Mouse (Mus musculus): Measurements from ENCODE around the gene H2al1d. TPM values are rescaled to one million over a fixed set of nuclear protein-coding genes. Genes with fewer than 3 reads are reported as not detected.
"Not testable (repeated sequence)": the region's sequence is repeated elsewhere in the genome, so short reads cannot be mapped to it uniquely, and the experiment has no call there.

Gene H2al1d
- polyA plus RNA-seq, 1 experiment from 2014 or later = not detected

DNA sequence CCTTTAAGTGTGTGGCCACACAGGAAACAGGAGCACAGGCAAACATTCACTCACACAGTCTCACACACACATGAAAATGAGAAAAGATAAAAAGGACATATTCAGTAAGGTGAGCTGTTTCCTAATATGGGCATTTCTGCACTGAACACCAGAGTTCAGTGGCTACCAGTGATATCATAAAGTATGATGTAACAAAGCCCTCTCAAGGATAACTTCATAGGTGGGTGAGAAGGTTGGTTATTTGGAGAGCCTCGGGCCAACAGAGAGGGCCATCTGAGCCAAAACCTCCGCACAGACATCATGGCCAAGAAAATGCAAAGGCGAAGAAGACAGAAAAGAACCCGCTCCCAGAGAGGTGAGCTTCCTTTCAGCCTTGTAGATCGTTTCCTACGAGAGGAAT lies 12.6 kb downstream of the H2al1d start, which contains the start of gene H2al1h:
Gene H2al1h (plus strand): TSS at position 301 of the 400 bp plus-strand sequence.
- H3K79me2 ChIP-seq (ENCODE audit: inconsistent target); H3K4me3 ChIP-seq (ENCODE audit: inconsistent target); H3K36me3 ChIP-seq (ENCODE audit: inconsistent target); H3K27ac ChIP-seq: not testable (repeated sequence)
- no CpG with 5 or more reads among the region's 6 CpGs for WGBS (ENCODE audit: missing documents)

DNA sequence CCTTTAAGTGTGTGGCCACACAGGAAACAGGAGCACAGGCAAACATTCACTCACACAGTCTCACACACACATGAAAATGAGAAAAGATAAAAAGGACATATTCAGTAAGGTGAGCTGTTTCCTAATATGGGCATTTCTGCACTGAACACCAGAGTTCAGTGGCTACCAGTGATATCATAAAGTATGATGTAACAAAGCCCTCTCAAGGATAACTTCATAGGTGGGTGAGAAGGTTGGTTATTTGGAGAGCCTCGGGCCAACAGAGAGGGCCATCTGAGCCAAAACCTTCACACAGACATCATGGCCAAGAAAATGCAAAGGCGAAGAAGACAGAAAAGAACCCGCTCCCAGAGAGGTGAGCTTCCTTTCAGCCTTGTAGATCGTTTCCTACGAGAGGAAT lies 15.7 kb downstream of the H2al1d start, which contains the start of gene H2al1i:
Gene H2al1i (plus strand): TSS at position 301 of the 400 bp plus-strand sequence.
- not testable (repeated sequence) for H3K4me3 ChIP-seq (ENCODE audit: inconsistent target); H3K79me2 ChIP-seq (ENCODE audit: inconsistent target); H3K27ac ChIP-seq; H3K36me3 ChIP-seq (ENCODE audit: inconsistent target)
- WGBS (ENCODE audit: missing documents) = no CpG with 5 or more reads among the region's 5 CpGs

DNA sequence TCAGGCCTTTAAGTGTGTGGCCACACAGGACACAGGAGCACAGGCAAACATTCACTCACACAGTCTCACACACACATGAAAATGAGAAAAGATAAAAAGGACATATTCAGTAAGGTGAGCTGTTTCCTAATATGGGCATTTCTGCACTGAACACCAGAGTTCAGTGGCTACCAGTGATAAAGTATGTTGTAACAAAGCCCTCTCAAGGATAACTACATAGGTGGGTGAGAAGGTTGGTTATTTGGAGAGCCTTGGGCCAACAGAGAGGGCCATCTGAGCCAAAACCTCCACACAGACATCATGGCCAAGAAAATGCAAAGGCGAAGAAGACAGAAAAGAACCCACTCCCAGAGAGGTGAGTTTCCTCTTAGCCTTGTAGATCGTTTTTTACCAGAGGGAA lies 18.9 kb downstream of the H2al1d start, which contains the start of gene H2al1j:
Gene H2al1j (plus strand): TSS at position 301 of the 400 bp plus-strand sequence.
- not testable (repeated sequence) for H3K4me3 ChIP-seq (ENCODE audit: inconsistent target); H3K27ac ChIP-seq; H3K36me3 ChIP-seq (ENCODE audit: inconsistent target); H3K79me2 ChIP-seq (ENCODE audit: inconsistent target)
- WGBS (ENCODE audit: missing documents) = 95% methylated on average over 2 of the region's 2 CpGs

DNA sequence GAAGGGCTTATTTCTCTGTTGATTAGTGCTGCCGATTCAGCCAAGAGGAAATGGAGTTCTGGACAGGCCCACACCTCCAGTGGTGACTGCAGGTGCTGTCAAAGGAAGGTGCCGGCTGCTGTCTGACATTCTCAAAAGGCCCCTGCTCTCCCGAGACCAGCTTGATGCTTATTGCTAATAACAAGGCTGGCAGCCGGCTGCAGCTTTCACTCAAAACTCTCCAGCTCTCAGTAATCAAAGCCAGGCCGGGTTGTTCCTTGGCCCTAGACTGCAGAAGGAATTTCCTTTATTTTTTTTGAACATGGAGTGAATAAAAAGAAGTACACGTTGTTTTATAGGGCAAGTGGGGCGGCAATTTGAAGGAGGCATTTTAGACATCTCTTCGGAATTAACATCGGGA lies 37.1 kb downstream of the H2al1d start:
- WGBS (ENCODE audit: missing documents) = 91% methylated on average over 9 of the region's 9 CpGs
- Histone ChIP-seq H3K27ac (no peak overlapping the region), H3K36me3 (ENCODE audit: inconsistent target) (no peaks in the 10 kb centered on the region), H3K4me3 (ENCODE audit: inconsistent target) (no peak overlapping the region), H3K79me2 (ENCODE audit: inconsistent target) (no peaks in the 10 kb centered on the region)

DNA sequence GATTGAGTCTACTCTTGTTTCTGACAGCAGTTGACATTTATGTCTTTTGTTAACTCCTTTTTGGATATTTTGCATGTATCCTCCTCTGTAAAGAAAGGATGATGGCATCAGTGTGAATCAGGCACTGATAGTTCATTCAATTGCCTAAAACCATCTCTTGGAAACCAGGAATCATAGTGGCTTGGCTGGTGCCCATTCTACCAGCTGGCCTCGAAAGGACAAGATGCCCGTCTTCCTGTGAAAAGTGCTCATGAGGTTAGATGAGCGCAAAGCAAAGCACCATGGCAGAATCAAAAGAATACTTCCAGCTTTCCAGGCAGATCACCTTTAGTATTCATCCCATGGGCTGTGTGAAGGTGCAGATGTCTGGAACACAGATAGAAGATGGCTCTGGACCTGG lies 38.1 kb downstream of the H2al1d start:
- H3K79me2 ChIP-seq (ENCODE audit: inconsistent target) = no peaks in the 10 kb centered on the region
- 97% methylated on average over 3 of the region's 3 CpGs for WGBS (ENCODE audit: missing documents)
- H3K4me3 ChIP-seq (ENCODE audit: inconsistent target) = no peak overlapping the region
- H3K27ac ChIP-seq = no peak overlapping the region
- H3K36me3 ChIP-seq (ENCODE audit: inconsistent target) = no peaks in the 10 kb centered on the region

Other genes starting within 250 kb of the H2al1d start
- gene H2al1a, start 9.6 kb upstream of the H2al1d start, polyA plus RNA-seq (2018) = not detected in 3 replicates
- not detected in 3 replicates for gene H2al1b, start 6.4 kb upstream of the H2al1d start, polyA plus RNA-seq (2018)
- gene H2al1c, start 3.2 kb upstream of the H2al1d start, polyA plus RNA-seq (2018) = not detected in 3 replicates
- not detected in 3 replicates for gene H2al1e, start 3.1 kb downstream of the H2al1d start, polyA plus RNA-seq (2018)
- not detected in 3 replicates for gene H2al1f, start 6.3 kb downstream of the H2al1d start, polyA plus RNA-seq (2018)
- not detected in 3 replicates for gene H2al1g, start 9.4 kb downstream of the H2al1d start, polyA plus RNA-seq (2018)
- not detected in 3 replicates for gene H2al1h, start 12.7 kb downstream of the H2al1d start, polyA plus RNA-seq (2018)
- gene H2al1i, start 15.8 kb downstream of the H2al1d start, polyA plus RNA-seq (2018) = not detected in 3 replicates
- not detected in 3 replicates for gene H2al1j, start 19.0 kb downstream of the H2al1d start, polyA plus RNA-seq (2018)

All from macrophage (primary cell).